Mouse (Mus musculus) bone marrow macrophage, adult 2 months (primary cell): ENCODE data around the gene Gm10134. TPM values are rescaled to one million over a fixed set of nuclear protein-coding genes. Genes with fewer than 3 reads are reported as not detected.

Source experiments
- H3K27ac ChIP-seq: 2 replicates; pipeline ENCODE4 v1.5.1; 2012; ENCODE audit warnings: low read depth, low read length; ENCODE audit not compliant: insufficient read depth
- H3K4me1 ChIP-seq: 2 replicates; pipeline ENCODE4 v1.6.1; 2012; ENCODE audit warnings: low read length; ENCODE audit not compliant: control insufficient read depth, insufficient read depth
- H3K4me3 ChIP-seq: 2 replicates; pipeline ENCODE4 v1.5.1; 2012; ENCODE audit warnings: mild to moderate bottlenecking, low read length, moderate library complexity; ENCODE audit not compliant: insufficient read depth
- CTCF ChIP-seq: IDR thresholded peaks from 2 replicates; pipeline ENCODE4 v1.5.1; 2012; ENCODE audit warnings: low read depth, mild to moderate bottlenecking, low read length, moderate library complexity
- POLR2A ChIP-seq: IDR thresholded peaks from 2 replicates; pipeline ENCODE4 v1.6.1; 2012; ENCODE audit warnings: mild to moderate bottlenecking, low read depth, low read length, borderline replicate concordance
- polyA plus RNA-seq: library from polyadenylated mRNA; stranded (reverse); fragments of >200 nt; gene quantifications from 2 replicates; pipeline ENCODE4 v1.2.4, GENCODE M21; 2012; ENCODE audit not compliant: missing spikeins, insufficient read depth, insufficient read length

Gene Gm10134
- polyA plus RNA-seq, 1 experiment, result 5.1 TPM

GRCm38 (mm10) chr2:28530311-28530710 is 24.4 kb downstream of the Gm10134 start:
- H3K4me1 ChIP-seq, result peaks cover 37% of the 10 kb centered on the region
- no peak overlapping the region for H3K27ac ChIP-seq
- no peak overlapping the region for H3K4me3 ChIP-seq
- TF ChIP-seq POLR2A (no peak), CTCF (no peak)

- Histone ChIP-seq H3K4me1 (peaks cover 48% of the 10 kb centered on the region), H3K4me3 (peak overlapping the region; percentile 61), H3K27ac (peak overlapping the region; percentile 28)
- TF ChIP-seq POLR2A, result no peak; the same call in 1 of the 2 replicates
- TF ChIP-seq CTCF, result no peak
Observed at GRCm38 (mm10) chr2:28532938-28533771, 27.3 kb downstream of the Gm10134 start.

GRCm38 (mm10) chr2:28533901-28534435 is 28.1 kb downstream of the Gm10134 start:
- H3K4me3 ChIP-seq, result peak overlapping the region; percentile 61
- peaks cover 55% of the 10 kb centered on the region for H3K4me1 ChIP-seq
- TF ChIP-seq CTCF (no peak), POLR2A (no peak)
- peak overlapping the region; percentile 28; the same call in 1 of the 2 replicates for H3K27ac ChIP-seq

GRCm38 (mm10) chr2:28534436-28535262 is 28.8 kb downstream of the Gm10134 start:
- TF ChIP-seq CTCF (no peak), POLR2A (no peak)
- peak overlapping the region; percentile 61 for H3K4me3 ChIP-seq
- H3K27ac ChIP-seq, result 0 out of 2 replicates have a peak overlapping the region, but pooled peaks have one; percentile 3
- peaks cover 62% of the 10 kb centered on the region for H3K4me1 ChIP-seq

GRCm38 (mm10) chr2:28535263-28535540 is 29.3 kb downstream of the Gm10134 start:
- 0 out of 2 replicates have a peak overlapping the region, but pooled peaks have one; percentile 3 for H3K27ac ChIP-seq
- TF ChIP-seq POLR2A (no peak), CTCF (no peak)
- H3K4me3 ChIP-seq, result peak overlapping the region; percentile 61
- peaks cover 61% of the 10 kb centered on the region for H3K4me1 ChIP-seq

GRCm38 (mm10) chr2:28535650-28536049 is 29.8 kb downstream of the Gm10134 start:
- no peak for TF ChIP-seq CTCF
- no peak for TF ChIP-seq POLR2A
- Histone ChIP-seq H3K4me3 (no peak overlapping the region), H3K27ac (no peak overlapping the region), H3K4me1 (peaks cover 65% of the 10 kb centered on the region)

GRCm38 (mm10) chr2:28536166-28536565 is 30.3 kb downstream of the Gm10134 start:
- H3K4me1 ChIP-seq, result peaks cover 69% of the 10 kb centered on the region
- no peak overlapping the region for H3K4me3 ChIP-seq
- peak overlapping the region; percentile 11; the same call in 1 of the 2 replicates for H3K27ac ChIP-seq
- TF ChIP-seq POLR2A, result no peak
- TF ChIP-seq CTCF, result no peak

- H3K4me3 ChIP-seq, result no peak overlapping the region
- peak overlapping the region; percentile 96; the same call in 1 of the 2 replicates for H3K27ac ChIP-seq
- no peak for TF ChIP-seq POLR2A
- no peak for TF ChIP-seq CTCF
- peaks cover 73% of the 10 kb centered on the region for H3K4me1 ChIP-seq
Observed at GRCm38 (mm10) chr2:28536766-28537633, 31.1 kb downstream of the Gm10134 start.

- Histone ChIP-seq H3K4me1 (peaks cover 70% of the 10 kb centered on the region), H3K4me3 (no peak overlapping the region), H3K27ac (peak overlapping the region; percentile 96; the same call in 1 of the 2 replicates)
- TF ChIP-seq CTCF (no peak), POLR2A (no peak)
Observed at GRCm38 (mm10) chr2:28537634-28537920, 31.7 kb downstream of the Gm10134 start.
